Mouse (Mus musculus) olfactory bulb, adult 2 months (tissue): ENCODE data around the gene Tex10. TPM values are rescaled to one million over a fixed set of nuclear protein-coding genes. Genes with fewer than 3 reads are reported as not detected.

ENCODE experiments used
- H3K27ac ChIP-seq: fragments of 200-500 bp; 2 replicates; pipeline ENCODE4 v1.5.1; 2012; ENCODE audit warnings: low read depth, low read length; ENCODE audit not compliant: insufficient read depth
- H3K4me1 ChIP-seq: fragments of 200-500 bp; 2 replicates; pipeline ENCODE4 v1.6.1; 2012; ENCODE audit warnings: low read length; ENCODE audit not compliant: control insufficient read depth, insufficient read depth
- H3K4me3 ChIP-seq: fragments of 200-500 bp; 2 replicates; pipeline ENCODE4 v1.5.1; 2012; ENCODE audit warnings: mild to moderate bottlenecking, low read depth, low read length, moderate library complexity; ENCODE audit not compliant: insufficient read depth
- CTCF ChIP-seq: fragments of 200-500 bp; IDR thresholded peaks from 2 replicates; pipeline ENCODE4 v1.5.1; 2012; ENCODE audit warnings: low read depth, mild to moderate bottlenecking, low read length, moderate library complexity; ENCODE audit not compliant: insufficient read depth
- POLR2A ChIP-seq: fragments of 200-500 bp; IDR thresholded peaks from 2 replicates; pipeline ENCODE4 v1.6.1; 2012; ENCODE audit warnings: mild to moderate bottlenecking, low read depth, low read length, moderate library complexity; ENCODE audit not compliant: insufficient read depth
- WGBS: fragments of 180-500 bp; shearing (Covaris S2); methylation state at CpG from one replicate; pipeline ENCODE4 v1.1.7; 2018; 5-methylcytosine and 5-hydroxymethylcytosine counted together
- polyA plus RNA-seq: library from polyadenylated mRNA; stranded (reverse); fragments of >200 nt; gene quantifications from 2 replicates; pipeline ENCODE4 v1.2.4, GENCODE M21; 2012; ENCODE audit warnings: low replicate concordance; ENCODE audit not compliant: missing spikeins, insufficient read depth, insufficient read length

Gene Tex10
- polyA plus RNA-seq, 1 experiment, result not detected

- TF ChIP-seq POLR2A (no peak), CTCF (no peak)
- no peak overlapping the region for H3K4me3 ChIP-seq
- 69% methylated on average over 1 of the region's 1 CpGs for WGBS
- no peaks in the 10 kb centered on the region for H3K4me1 ChIP-seq
- H3K27ac ChIP-seq, result no peak overlapping the region
Observed at GRCm38 (mm10) chr4:48461060-48461459, 12.2 kb downstream of the Tex10 start.

- WGBS, result 95% methylated on average over 6 of the region's 6 CpGs
- Histone ChIP-seq H3K27ac (no peak overlapping the region), H3K4me1 (no peaks in the 10 kb centered on the region), H3K4me3 (no peak overlapping the region)
- TF ChIP-seq CTCF (no peak), POLR2A (no peak)
Observed at GRCm38 (mm10) chr4:48458436-48458835, 14.8 kb downstream of the Tex10 start.

- Histone ChIP-seq H3K4me1 (no peaks in the 10 kb centered on the region), H3K4me3 (no peak overlapping the region), H3K27ac (no peak overlapping the region)
- WGBS, result 96% methylated on average over 2 of the region's 2 CpGs
- TF ChIP-seq POLR2A (no peak), CTCF (no peak)
Observed at GRCm38 (mm10) chr4:48454106-48454773, 19.0 kb downstream of the Tex10 start.

GRCm38 (mm10) chr4:48428054-48428453 lies 45.2 kb downstream of the Tex10 start:
- WGBS, result 93% methylated on average over 2 of the region's 2 CpGs
- peaks cover 7% of the 10 kb centered on the region for H3K4me1 ChIP-seq
- no peak for TF ChIP-seq POLR2A
- TF ChIP-seq CTCF, result no peak
- H3K27ac ChIP-seq, result no peak overlapping the region
- no peak overlapping the region for H3K4me3 ChIP-seq

- Histone ChIP-seq H3K27ac (no peak overlapping the region), H3K4me1 (peaks cover 5% of the 10 kb centered on the region), H3K4me3 (no peak overlapping the region)
- TF ChIP-seq CTCF, result no peak
- TF ChIP-seq POLR2A, result no peak
- WGBS, result 59% methylated on average over 3 of the region's 3 CpGs
Observed at GRCm38 (mm10) chr4:48427413-48427812, 45.8 kb downstream of the Tex10 start.

GRCm38 (mm10) chr4:48423738-48424137 lies 49.5 kb downstream of the Tex10 start:
- Histone ChIP-seq H3K4me1 (peaks cover 5% of the 10 kb centered on the region), H3K4me3 (no peak overlapping the region), H3K27ac (no peak overlapping the region)
- TF ChIP-seq CTCF (no peak), POLR2A (no peak)
- WGBS, result 43% methylated on average over 2 of the region's 2 CpGs

- H3K4me3 ChIP-seq, result no peak overlapping the region
- peaks cover 5% of the 10 kb centered on the region for H3K4me1 ChIP-seq
- H3K27ac ChIP-seq, result no peak overlapping the region
- TF ChIP-seq POLR2A, result no peak
- TF ChIP-seq CTCF, result no peak
- WGBS, result 93% methylated on average over 1 of the region's 1 CpGs
Observed at GRCm38 (mm10) chr4:48422633-48423032, 50.6 kb downstream of the Tex10 start.

DNA sequence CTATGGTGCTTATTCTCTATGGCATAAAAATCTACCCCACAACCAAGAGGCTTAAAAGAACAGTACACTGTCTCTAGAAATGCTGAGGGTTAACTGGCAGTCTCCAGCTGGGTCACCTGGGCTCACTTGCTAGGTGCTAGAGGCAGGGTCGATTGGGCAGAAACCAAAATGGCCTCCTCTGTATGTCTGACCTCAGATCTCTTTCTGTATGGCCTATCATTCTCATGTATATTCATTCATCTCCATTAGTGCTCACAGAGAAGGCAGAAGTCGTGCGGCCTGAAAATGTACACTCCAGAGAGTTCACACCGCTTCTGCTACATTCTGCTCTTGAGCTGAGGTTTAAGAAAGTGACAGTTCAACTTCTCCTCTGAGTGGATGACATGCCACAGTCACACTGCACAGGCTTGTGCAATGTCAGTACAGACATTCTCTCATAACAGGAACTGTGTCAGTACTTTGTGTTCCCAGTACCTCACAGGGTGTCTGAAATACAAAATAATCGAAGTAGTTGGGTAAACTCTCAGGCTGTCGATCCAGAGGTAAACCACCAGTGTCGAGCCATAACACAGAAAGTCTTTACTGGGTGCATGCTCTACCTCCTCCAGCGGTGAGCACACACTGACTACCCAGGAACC lies 54.3 kb downstream of the Tex10 start:
- TF ChIP-seq POLR2A (no peak), CTCF (no peak)
- no peak overlapping the region for H3K4me3 ChIP-seq
- no peaks in the 10 kb centered on the region for H3K4me1 ChIP-seq
- H3K27ac ChIP-seq, result no peak overlapping the region
- WGBS, result 91% methylated on average over 8 of the region's 8 CpGs

GRCm38 (mm10) chr4:48415838-48416335 lies 57.4 kb downstream of the Tex10 start:
- Histone ChIP-seq H3K4me3 (no peak overlapping the region), H3K4me1 (no peaks in the 10 kb centered on the region), H3K27ac (no peak overlapping the region)
- no peak for TF ChIP-seq POLR2A
- no peak for TF ChIP-seq CTCF
- 82% methylated on average over 10 of the region's 10 CpGs for WGBS
